Mouse (Mus musculus) c-Kit-positive CD71-positive TER-119-positive erythroid progenitor cells, embryonic 14.5 days (primary cell): Measurements from ENCODE around the gene Srsf3.
A peak's percentile ranks its signal among the peaks of the same experiment; 100 is the strongest.

Experiments used
- DNase-seq: peaks from one replicate; pipeline ENCODE4 v3.0.0-alpha.2; 2013; ENCODE audit warnings: low spot score

Srsf3 gene

GRCm38 (mm10) chr17:29045741-29046530 lies 13.5 kb downstream of the Srsf3 start:
- DNase-seq = no peak

- DNase-seq = no peak
These were observed 14.4 kb downstream of the Srsf3 start for GRCm38 (mm10) chr17:29046863-29047262.

- DNase-seq = no peak
These were observed 15.5 kb downstream of the Srsf3 start for GRCm38 (mm10) chr17:29047697-29048514.

- peak; percentile 72 for DNase-seq
These were observed 16.5 kb downstream of the Srsf3 start for GRCm38 (mm10) chr17:29048748-29049507.

- DNase-seq = no peak
These were observed 17.1 kb downstream of the Srsf3 start for GRCm38 (mm10) chr17:29049508-29049889.

- no peak for DNase-seq
These were observed 17.5 kb downstream of the Srsf3 start for GRCm38 (mm10) chr17:29049923-29050322.

GRCm38 (mm10) chr17:29050791-29051190 lies 18.4 kb downstream of the Srsf3 start:
- no peak for DNase-seq

- DNase-seq = no peak
These were observed 20.6 kb downstream of the Srsf3 start for GRCm38 (mm10) chr17:29053067-29053466.

- no peak for DNase-seq
These were observed 21.4 kb downstream of the Srsf3 start for GRCm38 (mm10) chr17:29053841-29054240.

GRCm38 (mm10) chr17:29054429-29054828 lies 22.0 kb downstream of the Srsf3 start:
- DNase-seq = no peak

GRCm38 (mm10) chr17:29055586-29055985 lies 23.2 kb downstream of the Srsf3 start:
- DNase-seq = no peak

GRCm38 (mm10) chr17:29056207-29056606 lies 23.8 kb downstream of the Srsf3 start:
- no peak for DNase-seq

- no peak for DNase-seq
These were observed 24.3 kb downstream of the Srsf3 start for GRCm38 (mm10) chr17:29056699-29057151.

- DNase-seq = no peak
These were observed 25.0 kb downstream of the Srsf3 start for GRCm38 (mm10) chr17:29057361-29057890.

- no peak for DNase-seq
These were observed 25.5 kb downstream of the Srsf3 start for GRCm38 (mm10) chr17:29057961-29058360.

- DNase-seq = no peak
These were observed 26.1 kb downstream of the Srsf3 start for GRCm38 (mm10) chr17:29058487-29058886.

- no peak for DNase-seq
These were observed 27.2 kb downstream of the Srsf3 start for GRCm38 (mm10) chr17:29059581-29059980.

- DNase-seq = no peak
These were observed 28.5 kb downstream of the Srsf3 start for GRCm38 (mm10) chr17:29060946-29061345.

GRCm38 (mm10) chr17:29062119-29063035 lies 29.9 kb downstream of the Srsf3 start:
- no peak for DNase-seq

GRCm38 (mm10) chr17:29063121-29063987 lies 30.9 kb downstream of the Srsf3 start:
- DNase-seq = no peak
